Mouse (Mus musculus) liver, adult 2 months (tissue): Measurements from ENCODE around the gene Magt1.

Experiments
- CTCF ChIP-seq: fragments of 200-500 bp; IDR thresholded peaks from 2 replicates; pipeline ENCODE4 v1.5.1; 2011; ENCODE audit warnings: low read depth, low read length, control low read depth
- POLR2A ChIP-seq: fragments of 200-500 bp; IDR thresholded peaks from 2 replicates; pipeline ENCODE4 v1.6.1; 2011; ENCODE audit warnings: low read length, control low read depth; ENCODE audit not compliant: insufficient read depth; ENCODE audit errors: extremely low read depth

GRCm38 (mm10) chrX:106035727-106036126, 24.0 kb upstream of the Magt1 start:
- TF ChIP-seq POLR2A (no peak), CTCF (no peak)
